38 mouse cellular contexts compared by ENCODE assay signal in genomic region chr10:88860911-88861310, GRCm38 (mm10). TPM values are rescaled to one million over a fixed set of nuclear protein-coding genes. Genes with fewer than 3 reads are reported as not detected.
"Had no signal": no experiment of that assay in that cellular context is flagged by ENCODE, and none has a peak within 500 bp of the region (broad histone marks: within the 10 kb centered on the region; RNA-seq: fewer than 3 reads in every experiment).

No protein-coding gene starts in this region.

- H3K4me3 ChIP-seq: heart, embryonic 10.5 days; heart, embryonic 12.5 days; heart, embryonic 13.5 days; heart, embryonic 15.5 days; hindbrain, embryonic 10.5 days; hindbrain, embryonic 12.5 days; hindbrain, embryonic 13.5 days; hindbrain, embryonic 15.5 days; kidney, embryonic 15.5 days; layer of hippocampus, adult 2 months; left cerebral cortex, adult 2 months had no signal

- H3K9me3 ChIP-seq: heart, embryonic 10.5 days; heart, embryonic 12.5 days; heart, embryonic 13.5 days; heart, embryonic 15.5 days; hindbrain, embryonic 10.5 days; hindbrain, embryonic 12.5 days; hindbrain, embryonic 13.5 days; hindbrain, embryonic 15.5 days; kidney, embryonic 15.5 days had no signal

- H3K4me2 ChIP-seq: heart, embryonic 11.5 days; heart, embryonic 12.5 days; heart, embryonic 13.5 days; heart, embryonic 15.5 days; hindbrain, embryonic 12.5 days; hindbrain, embryonic 13.5 days; hindbrain, embryonic 14.5 days; hindbrain, embryonic 15.5 days; kidney, embryonic 15.5 days had no signal

- ATAC-seq: hindbrain, embryonic 16.5 days; hindbrain, postnatal 0 days; inflammation-experienced regulatory T-cells, adult 6 months had no signal

- DNase-seq: heart, postnatal 10 days; heart, postnatal 14 days; heart, postnatal 36 days; heart, postnatal 4 days; kidney, adult 11 months; kidney, adult 18-20 months; kidney, adult 2 months; kidney, adult 8-10 months; kidney, postnatal 10 days; kidney, postnatal 14 days; kidney, postnatal 25 days; kidney, postnatal 36 days; kidney, postnatal 4 days; layer of hippocampus, adult 9-11 months; layer of hippocampus, postnatal 36 days had no signal

- H3K27me3 ChIP-seq: heart, embryonic 12.5 days; heart, embryonic 13.5 days; heart, embryonic 15.5 days; hindbrain, embryonic 12.5 days; hindbrain, embryonic 13.5 days; hindbrain, embryonic 15.5 days; kidney, embryonic 15.5 days had no signal

- H3K36me3 ChIP-seq: heart, embryonic 10.5 days; heart, embryonic 12.5 days; heart, embryonic 13.5 days; heart, embryonic 15.5 days; hindbrain, embryonic 10.5 days; hindbrain, embryonic 12.5 days; hindbrain, embryonic 13.5 days; hindbrain, embryonic 15.5 days; kidney, embryonic 15.5 days had no signal

- H3K27ac ChIP-seq: heart, embryonic 10.5 days; heart, embryonic 13.5 days; heart, embryonic 15.5 days; hindbrain, embryonic 10.5 days; hindbrain, embryonic 12.5 days; hindbrain, embryonic 13.5 days; hindbrain, embryonic 14.5 days; hindbrain, embryonic 15.5 days; hindbrain, postnatal 0 days; kidney, embryonic 15.5 days; kidney, postnatal 0 days; layer of hippocampus, adult 2 months; left cerebral cortex, adult 2 months had no signal

- H3K9ac ChIP-seq: heart, embryonic 12.5 days; heart, embryonic 13.5 days; heart, embryonic 15.5 days; hindbrain, embryonic 12.5 days; hindbrain, embryonic 13.5 days; hindbrain, embryonic 14.5 days; hindbrain, embryonic 15.5 days; kidney, embryonic 15.5 days had no signal

- H3K4me1 ChIP-seq: heart, embryonic 10.5 days; heart, embryonic 12.5 days; heart, embryonic 13.5 days; heart, embryonic 15.5 days; hindbrain, embryonic 10.5 days; hindbrain, embryonic 12.5 days; hindbrain, embryonic 13.5 days; hindbrain, embryonic 15.5 days; kidney, embryonic 15.5 days had no signal

RNA-seq across cellular contexts. Expression of gene Slc5a8, which starts 24.9 kb away (rescaled TPM):
- total RNA-seq: heart, postnatal 10 days; heart, postnatal 25 days; heart, postnatal 36 days; heart, postnatal 4 days; hematopoietic stem cell, adult 5-6 weeks; layer of hippocampus, adult 2 months; layer of hippocampus, postnatal 36 days; left cerebral cortex, adult 18-20 months had no signal
- polyA plus RNA-seq: heart, embryonic 11.5 days; heart, embryonic 13.5 days; heart, embryonic 14.5 days; heart, postnatal 0 days; hindbrain, embryonic 10.5 days; hindbrain, embryonic 11.5 days; inflammation-experienced regulatory T-cells, adult 6 months had no signal
